Mouse (Mus musculus): Measurements from ENCODE around the gene Grn.

Gene Grn

DNA sequence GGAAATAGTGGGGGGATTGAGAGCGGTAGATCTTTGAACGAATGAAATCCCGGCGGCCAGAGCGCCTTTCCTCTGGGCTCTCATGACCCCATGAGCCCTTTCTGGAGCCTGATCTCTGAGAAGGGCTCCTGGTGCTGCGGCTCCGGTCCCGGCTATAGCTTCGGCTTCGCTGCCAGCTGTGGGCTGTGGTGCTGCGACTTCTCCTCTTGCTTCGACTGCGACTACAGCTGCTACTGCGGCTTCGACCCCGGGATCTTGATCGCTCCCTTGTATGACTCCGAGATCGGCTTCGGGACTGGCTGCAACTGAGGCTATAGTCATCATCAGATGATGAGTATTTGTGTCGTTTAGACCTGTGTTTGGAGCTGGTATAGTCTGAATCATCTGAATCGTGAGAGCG is 49.5 kb downstream of the Grn start:
- 97% methylated on average over 23 of the region's 23 CpGs for WGBS

DNA sequence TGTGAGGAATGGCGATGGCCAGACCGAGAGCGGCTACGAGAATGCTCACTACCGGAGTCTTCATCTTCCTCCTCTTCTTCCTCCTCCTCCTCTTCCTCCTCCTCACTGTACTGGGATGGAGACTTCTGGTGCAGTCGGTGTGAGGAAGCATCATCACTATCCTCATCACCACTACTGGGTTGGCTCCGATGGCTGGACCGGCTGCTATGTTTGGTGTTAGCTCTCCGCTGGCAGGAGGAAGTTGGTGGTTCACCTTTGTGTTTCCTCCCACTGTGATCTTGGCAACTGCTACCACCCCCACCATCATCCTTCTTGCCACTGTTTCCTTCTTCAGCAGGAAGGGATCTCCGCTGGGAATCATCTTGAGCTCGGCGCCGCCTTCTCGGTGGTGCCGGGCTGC is 50.0 kb downstream of the Grn start:
- WGBS = 83% methylated on average over 15 of the region's 15 CpGs

DNA sequence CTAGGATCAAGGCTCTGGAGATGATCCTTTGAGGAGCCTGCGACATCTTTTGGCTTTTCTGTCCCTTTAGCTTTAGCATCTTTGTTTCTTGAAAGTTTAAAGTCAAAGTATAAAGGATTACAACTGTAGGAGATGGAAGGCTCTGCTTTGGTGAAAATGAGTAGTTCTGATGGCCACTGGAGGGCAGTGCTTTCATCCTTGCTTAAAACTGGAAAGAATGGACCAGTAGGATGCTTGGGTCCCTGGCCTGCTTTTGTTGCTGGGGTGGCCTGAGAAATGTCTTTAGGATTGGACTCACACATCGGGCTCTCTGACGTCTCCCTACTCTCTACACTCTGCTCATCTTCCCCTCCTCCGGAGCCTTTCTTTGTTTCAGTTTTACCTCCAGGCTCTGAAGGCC is 50.8 kb downstream of the Grn start:
- 78% methylated on average over 4 of the region's 4 CpGs for WGBS

DNA sequence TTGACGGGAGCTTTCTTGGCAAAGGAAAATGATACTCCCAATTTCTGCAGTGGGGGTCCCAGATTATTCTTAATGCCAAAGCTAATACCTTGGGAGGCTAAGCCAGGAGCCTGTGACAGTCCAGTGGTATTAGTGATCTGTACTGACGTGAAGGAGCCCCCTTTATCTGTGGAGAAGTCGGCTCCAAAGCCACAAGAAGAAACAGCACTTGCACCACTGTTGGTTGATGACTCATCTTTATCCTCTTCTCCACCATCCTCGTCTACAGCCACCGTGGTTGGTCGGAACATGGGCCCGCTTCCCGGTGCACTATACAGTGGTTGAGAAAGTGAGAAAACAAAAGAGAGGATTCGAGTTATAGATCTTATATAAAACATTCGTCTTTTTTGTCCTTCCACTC is 51.7 kb downstream of the Grn start:
- WGBS = 62% methylated on average over 10 of the region's 10 CpGs

All from cerebral cortex, adult 2 months (tissue).